Mouse (Mus musculus) left cerebral cortex, adult 11 months (tissue): ENCODE data around the gene Cmc1.

Source experiments
- DNase-seq: peaks from one replicate; pipeline ENCODE4 v3.0.0; 2022; ENCODE audit warnings: low spot score

The Cmc1 gene

DNA sequence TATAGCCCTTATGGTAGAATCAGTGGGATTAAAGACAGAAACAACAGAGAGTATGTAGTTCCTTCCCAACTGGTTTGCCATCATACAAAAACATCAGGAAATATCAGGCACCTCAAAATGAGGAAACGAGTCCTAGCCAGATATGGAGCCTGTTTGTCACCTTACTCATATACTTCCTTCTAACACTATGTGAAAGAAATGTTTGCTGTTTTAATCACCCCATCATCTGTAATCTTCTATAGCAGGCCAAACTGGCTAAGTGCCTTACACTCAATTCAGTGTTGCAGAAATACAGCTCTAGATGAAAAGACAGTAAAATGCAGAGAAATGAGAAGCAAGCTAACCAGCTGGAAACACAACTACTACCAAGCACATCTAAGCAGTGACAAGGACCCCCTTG lies 119.7 kb downstream of the Cmc1 start:
- no peak for DNase-seq

DNA sequence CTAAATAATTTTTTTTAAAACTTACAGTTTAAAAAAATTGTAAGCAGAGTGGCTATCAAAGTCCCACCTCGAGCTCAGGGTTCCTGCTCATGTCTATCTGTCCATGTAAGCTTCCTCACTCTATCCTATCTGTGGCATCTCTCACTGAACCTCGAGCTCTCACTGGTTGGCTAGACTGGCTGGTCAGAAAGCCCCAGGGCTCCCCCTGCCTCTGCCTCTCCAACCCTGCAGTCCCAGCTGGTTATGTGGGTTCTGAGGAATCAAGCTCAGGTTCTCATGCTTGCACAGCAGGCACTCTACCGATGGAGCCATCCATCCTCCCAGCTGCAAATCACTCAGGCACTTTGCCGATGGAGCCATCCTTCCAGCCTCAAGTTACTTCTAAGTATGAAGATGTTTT lies 120.5 kb downstream of the Cmc1 start:
- DNase-seq: no peak

DNA sequence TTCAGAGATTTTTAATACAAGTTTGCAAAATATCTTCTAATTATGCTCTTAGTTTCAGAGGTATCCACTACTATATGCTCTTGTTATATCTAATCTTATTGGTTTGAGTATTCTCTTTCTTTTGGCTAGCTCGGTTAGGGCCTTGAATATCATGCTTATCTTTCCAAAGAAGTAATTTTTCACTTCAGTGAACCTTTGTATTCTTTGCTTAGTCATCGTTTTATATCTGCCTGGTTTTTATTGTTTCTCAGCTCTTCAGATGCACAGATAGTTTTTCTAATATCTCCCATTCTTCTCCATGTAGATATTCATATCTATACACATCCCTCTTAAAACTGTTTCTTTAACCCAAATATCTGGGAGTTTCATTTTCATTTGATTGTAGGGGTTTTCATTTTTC lies 125.0 kb downstream of the Cmc1 start:
- no peak for DNase-seq
